Mouse (Mus musculus) heart, embryonic 11.5 days (tissue): ENCODE data around the gene Rrad. TPM values are rescaled to one million over a fixed set of nuclear protein-coding genes. Genes with fewer than 3 reads are reported as not detected.
"Not testable (repeated sequence)": the region's sequence is repeated elsewhere in the genome, so short reads cannot be mapped to it uniquely, and the experiment has no call there.

ENCODE experiments used
- ATAC-seq: fragments of 200-750 bp; cut with Nextera tagmentation; replicated peaks from 2 replicates; pipeline ENCODE4 v1.8.0; 2017; ENCODE audit warnings: moderate library complexity; ENCODE audit not compliant: insufficient number of reproducible peaks, low FRiP score, low TSS enrichment
- H3K27ac ChIP-seq: fragments of 300-500 bp; sonication (generic); 2 replicates; pipeline ENCODE4 v1.5.1; 2014; ENCODE audit warnings: mild to moderate bottlenecking, low read depth, low read length
- H3K27me3 ChIP-seq: fragments of 300-500 bp; sonication (generic); 2 replicates; pipeline ENCODE4 v1.6.1; 2014; ENCODE audit warnings: mild to moderate bottlenecking, low read length, mixed read lengths; ENCODE audit not compliant: control insufficient read depth, insufficient read depth
- H3K36me3 ChIP-seq: fragments of 300-500 bp; sonication (generic); 2 replicates; pipeline ENCODE4 v1.6.1; 2014; ENCODE audit warnings: mild to moderate bottlenecking, low read length, moderate library complexity, mixed read lengths; ENCODE audit not compliant: control insufficient read depth, insufficient read depth
- H3K4me1 ChIP-seq: fragments of 300-500 bp; sonication (generic); 2 replicates; pipeline ENCODE4 v1.6.1; 2014; ENCODE audit warnings: low read length; ENCODE audit not compliant: control insufficient read depth, insufficient read depth
- H3K4me2 ChIP-seq: fragments of 300-500 bp; sonication (generic); 2 replicates; pipeline ENCODE4 v1.6.1; 2014; ENCODE audit warnings: mild to moderate bottlenecking, moderate library complexity
- H3K4me3 ChIP-seq: fragments of 300-500 bp; sonication (generic); 2 replicates; pipeline ENCODE4 v1.5.1; 2014; ENCODE audit warnings: low read depth, low read length
- H3K9ac ChIP-seq: fragments of 300-500 bp; sonication (generic); 2 replicates; pipeline ENCODE4 v1.6.1; 2014; ENCODE audit warnings: mild to moderate bottlenecking, low read depth, low read length, moderate library complexity
- H3K9me3 ChIP-seq: fragments of 300-500 bp; sonication (generic); replicated peaks from 2 replicates; pipeline ENCODE4 v1.6.1; 2016; ENCODE audit warnings: low read length; ENCODE audit not compliant: control insufficient read depth
- WGBS: fragments of 180-500 bp; shearing (Covaris S2); extraction: QIAGEN DNeasy Blood & Tissue Kit; methylation state at CpG from one replicate; pipeline ENCODE4 v1.1.7; 2014; ENCODE audit not compliant: insufficient replicate concordance; 5-methylcytosine and 5-hydroxymethylcytosine counted together
- polyA plus RNA-seq: library from polyadenylated mRNA; unstranded; fragments of >200 nt; fragmentation: Nextera tagmentation; extraction: Ambion mirVana; gene quantifications from 2 replicates; pipeline ENCODE4 v1.2.1, GENCODE M21; 2014

Gene Rrad
- polyA plus RNA-seq = 300 and 328 TPM in 2 replicates

GRCm38 (mm10) chr8:104630981-104631663 is at the start of gene Rrad:
TSS of gene Rrad (minus strand) at chr8:104631327.
- no peaks in the 10 kb centered on the region for H3K27me3 ChIP-seq
- peak within 1 kb of the TSS; percentile 77 for H3K4me3 ChIP-seq
- peak within 1 kb of the TSS; percentile 93 for H3K27ac ChIP-seq
- H3K4me1 ChIP-seq = peaks cover 31% of the 10 kb centered on the region
- peaks cover 5% of the 10 kb centered on the region for H3K36me3 ChIP-seq
- no peaks in the 10 kb centered on the region for H3K9me3 ChIP-seq
- ATAC-seq = peak; percentile 71
- under 1% methylated on average over 26 of the region's 28 CpGs for WGBS
- peak within 1 kb of the TSS; percentile 93 for H3K9ac ChIP-seq
- peak within 1 kb of the TSS; percentile 76 for H3K4me2 ChIP-seq

GRCm38 (mm10) chr8:104655614-104656013 is 24.5 kb upstream of the Rrad start:
- no peak overlapping the region for H3K27ac ChIP-seq
- H3K4me1 ChIP-seq = no peaks in the 10 kb centered on the region
- WGBS = 75% methylated on average over 4 of the region's 4 CpGs
- H3K9me3 ChIP-seq = no peaks in the 10 kb centered on the region
- no peak for ATAC-seq
- no peaks in the 10 kb centered on the region for H3K36me3 ChIP-seq
- no peaks in the 10 kb centered on the region for H3K27me3 ChIP-seq
- H3K4me3 ChIP-seq = no peak overlapping the region
- H3K9ac ChIP-seq = no peak overlapping the region
- no peak overlapping the region for H3K4me2 ChIP-seq

- Histone ChIP-seq H3K4me1 (no peaks in the 10 kb centered on the region), H3K4me3 (no peak overlapping the region), H3K27me3 (no peaks in the 10 kb centered on the region), H3K9me3 (no peaks in the 10 kb centered on the region), H3K4me2 (no peak overlapping the region), H3K27ac (no peak overlapping the region), H3K36me3 (no peaks in the 10 kb centered on the region), H3K9ac (no peak overlapping the region)
- WGBS = 2% methylated on average over 3 of the region's 3 CpGs
- ATAC-seq = no peak; the same call in 1 of the 2 replicates
Observed at GRCm38 (mm10) chr8:104654984-104655383, 23.9 kb upstream of the Rrad start.

- ATAC-seq, H3K9me3 ChIP-seq: not testable (repeated sequence)
- 56% methylated on average over 3 of the region's 3 CpGs for WGBS
Observed at GRCm38 (mm10) chr8:104644187-104644586, 13.1 kb upstream of the Rrad start.

GRCm38 (mm10) chr8:104642324-104642654 is 11.2 kb upstream of the Rrad start:
- H3K27ac ChIP-seq = no peak overlapping the region
- H3K4me1 ChIP-seq = peaks cover 15% of the 10 kb centered on the region
- peaks cover 9% of the 10 kb centered on the region for H3K36me3 ChIP-seq
- peak overlapping the region; percentile 81 for H3K4me2 ChIP-seq
- no peaks in the 10 kb centered on the region for H3K9me3 ChIP-seq
- H3K27me3 ChIP-seq = no peaks in the 10 kb centered on the region
- ATAC-seq = 0 out of 2 replicates have a peak, but pooled peaks have one; percentile 7
- H3K4me3 ChIP-seq = peak overlapping the region; percentile 89
- peak overlapping the region; percentile 89 for H3K9ac ChIP-seq
- WGBS = 81% methylated on average over 6 of the region's 6 CpGs

More at GRCm38 (mm10) chr8:104644187-104644586, 13.1 kb upstream of the Rrad start:
- not testable (repeated sequence) for H3K36me3 ChIP-seq, H3K9ac ChIP-seq, H3K27ac ChIP-seq, H3K4me2 ChIP-seq, H3K27me3 ChIP-seq, H3K4me3 ChIP-seq
- peaks cover 11% of the 10 kb centered on the region for H3K4me1 ChIP-seq

GRCm38 (mm10) chr8:104641426-104642323 is 10.5 kb upstream of the Rrad start, which contains the start of gene Ciao2b:
TSS of gene Ciao2b (minus strand) at chr8:104641965.
- H3K4me1 ChIP-seq = peaks cover 15% of the 10 kb centered on the region
- peak within 1 kb of the TSS; percentile 89 for H3K4me3 ChIP-seq
- peak within 1 kb of the TSS; percentile 81 for H3K27ac ChIP-seq
- no peaks in the 10 kb centered on the region for H3K27me3 ChIP-seq
- ATAC-seq = peak; percentile 88
- peak within 1 kb of the TSS; percentile 89 for H3K9ac ChIP-seq
- WGBS = under 1% methylated on average over 66 of the region's 66 CpGs
- no peaks in the 10 kb centered on the region for H3K9me3 ChIP-seq
- peak within 1 kb of the TSS; percentile 81 for H3K4me2 ChIP-seq
- H3K36me3 ChIP-seq = peaks cover 11% of the 10 kb centered on the region

- H3K9me3 ChIP-seq = no peaks in the 10 kb centered on the region
- no peak for ATAC-seq
- H3K27me3 ChIP-seq = no peaks in the 10 kb centered on the region
- peak overlapping the region; percentile 81 for H3K4me2 ChIP-seq
- H3K4me3 ChIP-seq = peak overlapping the region; percentile 89
- peaks cover 15% of the 10 kb centered on the region for H3K4me1 ChIP-seq
- H3K9ac ChIP-seq = peak overlapping the region; percentile 89
- peak overlapping the region; percentile 81 for H3K27ac ChIP-seq
- 8% methylated on average over 25 of the region's 25 CpGs for WGBS
- peaks cover 11% of the 10 kb centered on the region for H3K36me3 ChIP-seq
Observed at GRCm38 (mm10) chr8:104640831-104641370, 9.8 kb upstream of the Rrad start.

GRCm38 (mm10) chr8:104640241-104640640 is 9.1 kb upstream of the Rrad start:
- Histone ChIP-seq H3K9me3 (no peaks in the 10 kb centered on the region), H3K4me2 (peak overlapping the region; percentile 81), H3K27me3 (no peaks in the 10 kb centered on the region), H3K4me1 (peaks cover 15% of the 10 kb centered on the region), H3K27ac (no peak overlapping the region), H3K4me3 (peak overlapping the region; percentile 89), H3K9ac (peak overlapping the region; percentile 89), H3K36me3 (peaks cover 11% of the 10 kb centered on the region)
- no peak for ATAC-seq
- 79% methylated on average over 7 of the region's 7 CpGs for WGBS
